Mouse (Mus musculus) hindbrain, postnatal 0 days (tissue): ENCODE measurements around the gene A1bg. TPM values are rescaled to one million over a fixed set of nuclear protein-coding genes. Genes with fewer than 3 reads are reported as not detected.

Source experiments
- ATAC-seq: fragments of 200-750 bp; cut with Nextera tagmentation; 2 replicates; pipeline ENCODE4 v1.8.0; 2017; ENCODE audit warnings: mild to moderate bottlenecking, moderate TSS enrichment, moderate library complexity
- DNase-seq: peaks from one replicate; pipeline ENCODE4 v3.0.0-alpha.2; 2015; ENCODE audit warnings: low spot score
- H3K27ac ChIP-seq: fragments of 300-500 bp; sonication (generic); 2 replicates; pipeline ENCODE4 v1.5.1; 2014; ENCODE audit warnings: mild to moderate bottlenecking
- H3K27me3 ChIP-seq: fragments of 300-500 bp; sonication (generic); 2 replicates; pipeline ENCODE4 v1.6.1; 2014; ENCODE audit warnings: low read length, mixed read lengths; ENCODE audit not compliant: insufficient read depth
- H3K36me3 ChIP-seq: fragments of 300-500 bp; sonication (generic); 2 replicates; pipeline ENCODE4 v1.6.1; 2014; ENCODE audit warnings: low read length, mixed read lengths; ENCODE audit not compliant: insufficient read depth
- H3K4me1 ChIP-seq: fragments of 300-500 bp; sonication (generic); 2 replicates; pipeline ENCODE4 v1.6.1; 2014; ENCODE audit warnings: antibody characterized with exemption, low read length, mixed read lengths; ENCODE audit not compliant: insufficient read depth
- H3K4me2 ChIP-seq: fragments of 300-500 bp; sonication (generic); 2 replicates; pipeline ENCODE4 v1.6.1; 2014; ENCODE audit warnings: low read depth, mild to moderate bottlenecking, low read length, moderate library complexity, mixed read lengths
- H3K4me3 ChIP-seq: fragments of 300-500 bp; sonication (generic); 2 replicates; pipeline ENCODE4 v1.5.1; 2014; ENCODE audit warnings: low read length
- H3K9ac ChIP-seq: fragments of 300-500 bp; sonication (generic); replicated peaks from 2 replicates; pipeline ENCODE4 v1.6.1; 2014; ENCODE audit warnings: mild to moderate bottlenecking, low read length, moderate library complexity, mixed read lengths
- H3K9me3 ChIP-seq: fragments of 300-500 bp; sonication (generic); 2 replicates; pipeline ENCODE4 v1.6.1; 2016; ENCODE audit warnings: low read length, mixed read lengths
- CTCF ChIP-seq: IDR thresholded peaks from 2 replicates; pipeline ENCODE4 v1.5.1; 2016; ENCODE audit warnings: antibody characterized with exemption, control low read depth, low read depth
- WGBS: fragments of 180-500 bp; shearing (Covaris S2); extraction: QIAGEN DNeasy Blood & Tissue Kit; methylation state at CpG from one replicate; pipeline ENCODE4 v1.1.7; 2014; 5-methylcytosine and 5-hydroxymethylcytosine counted together
- polyA plus RNA-seq: library from polyadenylated mRNA; unstranded; fragments of >200 nt; fragmentation: Nextera tagmentation; extraction: Ambion mirVana; gene quantifications from 2 replicates; pipeline ENCODE4 v1.2.1, GENCODE M21; 2015
- total RNA-seq: library from RNA; depleted of rRNA; stranded (reverse); fragments of >200 nt; gene quantifications from 2 replicates; pipeline ENCODE4 v1.2.3, GENCODE M21; 2014

Gene A1bg
- total and polyA plus RNA-seq, 2 experiments from 2014 or later: not detected

GRCm38 (mm10) chr15:60896040-60896439 is 26.8 kb downstream of the A1bg start:
- DNase-seq: no peak
- Histone ChIP-seq H3K27me3 (no peaks in the 10 kb centered on the region), H3K4me3 (no peak overlapping the region), H3K36me3 (no peaks in the 10 kb centered on the region), H3K4me1 (no peaks in the 10 kb centered on the region), H3K27ac (no peak overlapping the region), H3K4me2 (no peak overlapping the region), H3K9ac (no peak overlapping the region), H3K9me3 (no peaks in the 10 kb centered on the region)
- no peak for TF ChIP-seq CTCF
- WGBS: 77% methylated on average over 2 of the region's 2 CpGs
- ATAC-seq: no peak

GRCm38 (mm10) chr15:60892976-60893463 is 29.8 kb downstream of the A1bg start:
- ATAC-seq (no peak), DNase-seq (no peak)
- no peaks in the 10 kb centered on the region for H3K9me3 ChIP-seq
- no peak overlapping the region for H3K4me2 ChIP-seq
- H3K9ac ChIP-seq: no peak overlapping the region
- 81% methylated on average over 3 of the region's 3 CpGs for WGBS
- TF ChIP-seq CTCF: no peak
- no peak overlapping the region for H3K27ac ChIP-seq
- no peaks in the 10 kb centered on the region for H3K4me1 ChIP-seq
- H3K27me3 ChIP-seq: no peaks in the 10 kb centered on the region
- H3K36me3 ChIP-seq: no peaks in the 10 kb centered on the region
- no peak overlapping the region for H3K4me3 ChIP-seq

GRCm38 (mm10) chr15:60888724-60889123 is 34.1 kb downstream of the A1bg start:
- DNase-seq (no peak), ATAC-seq (no peak)
- Histone ChIP-seq H3K27me3 (no peaks in the 10 kb centered on the region), H3K9me3 (no peaks in the 10 kb centered on the region), H3K9ac (no peak overlapping the region), H3K4me2 (no peak overlapping the region), H3K4me1 (no peaks in the 10 kb centered on the region), H3K4me3 (no peak overlapping the region), H3K27ac (no peak overlapping the region), H3K36me3 (no peaks in the 10 kb centered on the region)
- no peak for TF ChIP-seq CTCF
- WGBS: 83% methylated on average over 2 of the region's 2 CpGs

- Histone ChIP-seq H3K27ac (no peak overlapping the region), H3K4me3 (no peak overlapping the region), H3K4me2 (no peak overlapping the region), H3K27me3 (no peaks in the 10 kb centered on the region), H3K4me1 (no peaks in the 10 kb centered on the region), H3K9me3 (no peaks in the 10 kb centered on the region), H3K36me3 (no peaks in the 10 kb centered on the region), H3K9ac (no peak overlapping the region)
- no peak for TF ChIP-seq CTCF
- DNase-seq (no peak), ATAC-seq (no peak)
- 87% methylated on average over 6 of the region's 6 CpGs for WGBS
Observed at GRCm38 (mm10) chr15:60875721-60876120, 47.1 kb downstream of the A1bg start.

- no peaks in the 10 kb centered on the region for H3K27me3 ChIP-seq
- no peak overlapping the region for H3K4me2 ChIP-seq
- 81% methylated on average over 3 of the region's 3 CpGs for WGBS
- H3K9me3 ChIP-seq: no peaks in the 10 kb centered on the region
- no peak overlapping the region for H3K9ac ChIP-seq
- no peaks in the 10 kb centered on the region for H3K4me1 ChIP-seq
- no peak overlapping the region for H3K27ac ChIP-seq
- ATAC-seq (no peak), DNase-seq (no peak)
- no peak overlapping the region for H3K4me3 ChIP-seq
- no peaks in the 10 kb centered on the region for H3K36me3 ChIP-seq
- TF ChIP-seq CTCF: no peak
Observed at GRCm38 (mm10) chr15:60862417-60862816, 60.4 kb downstream of the A1bg start.

GRCm38 (mm10) chr15:60855112-60855511 is 67.7 kb downstream of the A1bg start:
- no peak for ATAC-seq
- Histone ChIP-seq H3K4me3 (no peak overlapping the region), H3K9ac (no peak overlapping the region), H3K9me3 (0 out of 2 replicates have a peak, but pooled peaks cover 2% of the 10 kb centered on the region), H3K27me3 (no peaks in the 10 kb centered on the region), H3K27ac (no peak overlapping the region), H3K36me3 (no peaks in the 10 kb centered on the region), H3K4me2 (no peak overlapping the region), H3K4me1 (no peaks in the 10 kb centered on the region)
- no peak for TF ChIP-seq CTCF
- no peak for DNase-seq
- 58% methylated on average over 1 of the region's 1 CpGs for WGBS

GRCm38 (mm10) chr15:60854151-60854550 is 68.7 kb downstream of the A1bg start:
- no peak for ATAC-seq

More at GRCm38 (mm10) chr15:60854151-60854550, 68.7 kb downstream of the A1bg start:
- 80% methylated on average over 4 of the region's 4 CpGs for WGBS
- H3K4me1 ChIP-seq: no peaks in the 10 kb centered on the region
- TF ChIP-seq CTCF: no peak
- H3K9me3 ChIP-seq: 0 out of 2 replicates have a peak, but pooled peaks cover 2% of the 10 kb centered on the region
- no peak for DNase-seq
- H3K9ac ChIP-seq: no peak overlapping the region
- H3K36me3 ChIP-seq: no peaks in the 10 kb centered on the region
- H3K4me2 ChIP-seq: no peak overlapping the region
- H3K4me3 ChIP-seq: no peak overlapping the region
- no peak overlapping the region for H3K27ac ChIP-seq
- no peaks in the 10 kb centered on the region for H3K27me3 ChIP-seq
